In genomic region chr11:61493525-61494128, GRCm38 (mm10) we compare ENCODE assay signal across 8 mouse cellular contexts. TPM values are rescaled to one million over a fixed set of nuclear protein-coding genes. Genes with fewer than 3 reads are reported as not detected.
DNase-seq lines count a peak whose midpoint lies in the region; ATAC-seq and TF ChIP-seq lines count a peak whose summit lies in the region.

No protein-coding gene starts in this region.

- peak overlapping the region; percentile 94 for H3K4me3 ChIP-seq in heart, embryonic 11.5 days (ENCODE audit: low read depth, low read length)
- peak overlapping the region; percentile 88 for H3K4me3 ChIP-seq in G1E (ENCODE audit: low read depth, low read length)
- H3K4me3 ChIP-seq in limb, embryonic 12.5 days (replicated peaks) = peak overlapping the region; percentile 87
- peak overlapping the region; percentile 81 for H3K4me3 ChIP-seq in midbrain, postnatal 0 days (ENCODE audit: low read depth, low read length)

- no peak for DNase-seq in heart, adult 8-10 months (ENCODE audit: low spot score)
- DNase-seq in G1E (ENCODE audit: low spot score) = peak; percentile 50
- peak; percentile 77 for DNase-seq in cerebellum, adult 9-11 months
- peak; percentile 43 for DNase-seq in heart, postnatal 4 days
- DNase-seq in midbrain, postnatal 0 days (ENCODE audit: low spot score) = peak; percentile 24
- DNase-seq in yolk sac, embryonic 10.5 days (ENCODE audit: low spot score) = no peak

- peak; percentile 62 for ATAC-seq in heart, embryonic 11.5 days (replicated peaks; ENCODE audit: insufficient number of reproducible peaks, low FRiP score, low TSS enrichment)
- ATAC-seq in G1E (ENCODE audit: extremely low read depth, insufficient number of reproducible peaks, low FRiP score, poor library complexity, severe bottlenecking) = peak; percentile 23; the same call in 1 of the 2 replicates
- ATAC-seq in limb, embryonic 12.5 days (ENCODE audit: insufficient number of reproducible peaks, insufficient read depth, low FRiP score, low TSS enrichment, low read depth) = peak; percentile 56
- ATAC-seq in midbrain, postnatal 0 days (ENCODE audit: low FRiP score) = peak; percentile 53

- H3K4me2 ChIP-seq in heart, embryonic 11.5 days = peak overlapping the region; percentile 95
- peak overlapping the region; percentile 81 for H3K4me2 ChIP-seq in limb, embryonic 12.5 days
- peak overlapping the region; percentile 73 for H3K4me2 ChIP-seq in midbrain, postnatal 0 days (ENCODE audit: low read depth, low read length, poor library complexity, severe bottlenecking)

- H3K9ac ChIP-seq in heart, embryonic 11.5 days (ENCODE audit: low read depth, low read length) = peak overlapping the region; percentile 88
- H3K9ac ChIP-seq in limb, embryonic 12.5 days (replicated peaks) = peak overlapping the region; percentile 85
- H3K9ac ChIP-seq in midbrain, postnatal 0 days (replicated peaks; ENCODE audit: low read length, poor library complexity, severe bottlenecking) = peak overlapping the region; percentile 89

- TF ChIP-seq CTCF in G1E (IDR thresholded peaks at IDR 0.05; ENCODE audit: low read depth, low read length) = no peak
- TF ChIP-seq CTCF in midbrain, postnatal 0 days (IDR thresholded peaks at IDR 0.05) = no peak

- H3K27ac ChIP-seq in heart, embryonic 11.5 days (ENCODE audit: low read depth, low read length) = peak overlapping the region; percentile 73; the same call in 1 of the 2 replicates
- peak overlapping the region; percentile 88 for H3K27ac ChIP-seq in limb, embryonic 12.5 days
- peak overlapping the region; percentile 87 for H3K27ac ChIP-seq in midbrain, postnatal 0 days (ENCODE audit: low read depth, low read length)

- under 1% methylated on average over 47 of the region's 50 CpGs for WGBS in heart, embryonic 11.5 days (ENCODE audit: insufficient replicate concordance)
- under 1% methylated on average over 38 of the region's 50 CpGs for WGBS in limb, embryonic 12.5 days
- under 1% methylated on average over 44 of the region's 50 CpGs for WGBS in midbrain, postnatal 0 days

- no peaks in the 10 kb centered on the region for H3K9me3 ChIP-seq in heart, embryonic 11.5 days (replicated peaks; ENCODE audit: control insufficient read depth, low read length)
- H3K9me3 ChIP-seq in G1E (replicated peaks) = no peaks in the 10 kb centered on the region
- H3K9me3 ChIP-seq in limb, embryonic 12.5 days = no peaks in the 10 kb centered on the region
- H3K9me3 ChIP-seq in midbrain, postnatal 0 days (ENCODE audit: low read length) = no peaks in the 10 kb centered on the region

- peaks cover 9% of the 10 kb centered on the region for H3K4me1 ChIP-seq in heart, embryonic 11.5 days (ENCODE audit: control insufficient read depth, insufficient read depth, low read length)
- H3K4me1 ChIP-seq in G1E (ENCODE audit: insufficient read depth, low read depth, low read length) = peaks cover 27% of the 10 kb centered on the region
- H3K4me1 ChIP-seq in limb, embryonic 12.5 days (replicated peaks) = peaks cover 17% of the 10 kb centered on the region
- H3K4me1 ChIP-seq in midbrain, postnatal 0 days (ENCODE audit: insufficient read depth, low read length) = peaks cover 12% of the 10 kb centered on the region; the same call in 1 of the 2 replicates

- no peaks in the 10 kb centered on the region for H3K27me3 ChIP-seq in heart, embryonic 11.5 days (ENCODE audit: control insufficient read depth, insufficient read depth, low read length)
- no peaks in the 10 kb centered on the region for H3K27me3 ChIP-seq in G1E (ENCODE audit: insufficient read depth, low read length)
- no peaks in the 10 kb centered on the region for H3K27me3 ChIP-seq in limb, embryonic 12.5 days
- no peaks in the 10 kb centered on the region for H3K27me3 ChIP-seq in midbrain, postnatal 0 days (ENCODE audit: insufficient read depth, low read length)

- peaks cover 32% of the 10 kb centered on the region for H3K36me3 ChIP-seq in heart, embryonic 11.5 days (ENCODE audit: control insufficient read depth, insufficient read depth, low read length)
- H3K36me3 ChIP-seq in G1E (replicated peaks) = peaks cover 45% of the 10 kb centered on the region
- H3K36me3 ChIP-seq in limb, embryonic 12.5 days = peaks cover 44% of the 10 kb centered on the region
- H3K36me3 ChIP-seq in midbrain, postnatal 0 days (ENCODE audit: insufficient read depth, low read length) = peaks cover 28% of the 10 kb centered on the region

RNA-seq across cellular contexts. Expression of gene Mapk7, which starts 0.6 kb away (rescaled TPM):
- 22.3 and 25.8 TPM in 2 replicates for polyA plus RNA-seq in heart, embryonic 11.5 days (2014; fragmentation: Nextera tagmentation; extraction: Ambion mirVana)
- 1 to 10 TPM; 4.3 to 5.1 (median 4.7) TPM for total RNA-seq in heart, adult 8-10 months (2022)
- 12.4 and 13.7 TPM in 2 replicates for total RNA-seq in G1E (2014; fragmentation: Nextera tagmentation)
- total RNA-seq in G1E (2017) = 8.3 and 12.7 TPM in 2 replicates
- polyA plus RNA-seq in G1E (2012) = 32.3 and 33.1 TPM in 2 replicates
- total RNA-seq in heart, postnatal 4 days (2021) = 10 to 100 TPM; 16.0 to 16.8 TPM
- polyA plus RNA-seq in limb, embryonic 12.5 days (2016; fragmentation: Nextera tagmentation; extraction: Ambion mirVana) = 85.0 and 93.7 TPM in 2 replicates
- 37.3 and 46.1 TPM in 2 replicates for total RNA-seq in midbrain, postnatal 0 days (2014; rRNA removed)
- polyA plus RNA-seq in midbrain, postnatal 0 days (2015; fragmentation: Nextera tagmentation; extraction: Ambion mirVana) = 36.6 and 36.9 TPM in 2 replicates

RNA-seq across cellular contexts. Expression of gene Mfap4, which starts 8.4 kb away (rescaled TPM):
- polyA plus RNA-seq in heart, embryonic 11.5 days (2014; fragmentation: Nextera tagmentation; extraction: Ambion mirVana) = 57.6 and 58.4 TPM in 2 replicates
- 10 to 100 TPM in 2 of 4 experiments, 1 to 10 TPM in 2; 7.9 to 11.9 (median 9.9) TPM for total RNA-seq in heart, adult 8-10 months (2022)
- total RNA-seq in G1E (2014; fragmentation: Nextera tagmentation) = not detected in 2 replicates
- 0.33 TPM in 1 of 2 replicates, not detected in the other for total RNA-seq in G1E (2017)
- polyA plus RNA-seq in G1E (2012) = not detected in 2 replicates
- total RNA-seq in heart, postnatal 4 days (2021) = 10 to 100 TPM; 70.7 to 78.0 TPM
- polyA plus RNA-seq in limb, embryonic 12.5 days (2016; fragmentation: Nextera tagmentation; extraction: Ambion mirVana) = 198 and 239 TPM in 2 replicates
- 10.1 and 22.8 TPM in 2 replicates for total RNA-seq in midbrain, postnatal 0 days (2014; rRNA removed)
- polyA plus RNA-seq in midbrain, postnatal 0 days (2015; fragmentation: Nextera tagmentation; extraction: Ambion mirVana) = 14.1 and 16.4 TPM in 2 replicates

RNA-seq across cellular contexts. Expression of gene B9d1, which starts 11.3 kb away (rescaled TPM):
- polyA plus RNA-seq in heart, embryonic 11.5 days (2014; fragmentation: Nextera tagmentation; extraction: Ambion mirVana) = 13.3 and 14.5 TPM in 2 replicates
- total RNA-seq in heart, adult 8-10 months (2022) = 10 to 100 TPM in 1 of 4 experiments, 1 to 10 TPM in 3; 7.9 to 11.2 (median 8.3) TPM
- total RNA-seq in G1E (2014; fragmentation: Nextera tagmentation) (9.6 and 24.5 TPM in 2 replicates), G1E (2017) (11.2 and 22.8 TPM in 2 replicates)
- 23.6 and 28.2 TPM in 2 replicates for polyA plus RNA-seq in G1E (2012)
- 10 to 100 TPM in 1 of 2 experiments, 1 to 10 TPM in 1; 9.8 to 12.0 TPM for total RNA-seq in heart, postnatal 4 days (2021)
- polyA plus RNA-seq in limb, embryonic 12.5 days (2016; fragmentation: Nextera tagmentation; extraction: Ambion mirVana) = 37.5 and 38.5 TPM in 2 replicates
- 26.3 and 28.1 TPM in 2 replicates for total RNA-seq in midbrain, postnatal 0 days (2014; rRNA removed)
- polyA plus RNA-seq in midbrain, postnatal 0 days (2015; fragmentation: Nextera tagmentation; extraction: Ambion mirVana) = 25.1 and 27.5 TPM in 2 replicates

RNA-seq across cellular contexts. Expression of gene Rnf112, which starts 39.7 kb away (rescaled TPM):
- 0.09 TPM in 1 of 2 replicates, not detected in the other for polyA plus RNA-seq in heart, embryonic 11.5 days (2014; fragmentation: Nextera tagmentation; extraction: Ambion mirVana)
- total RNA-seq in heart, adult 8-10 months (2022) = under 1 TPM in 3 of 4 experiments, not detected in 1; 0.12 to 0.14 (median 0.14) TPM
- total RNA-seq in G1E (2014; fragmentation: Nextera tagmentation) (not detected in 2 replicates), G1E (2017) (0.06 and 0.16 TPM in 2 replicates)
- not detected in 2 replicates for polyA plus RNA-seq in G1E (2012)
- total RNA-seq in heart, postnatal 4 days (2021) = under 1 TPM; 0.14 to 0.16 TPM
- 0.63 and 0.69 TPM in 2 replicates for polyA plus RNA-seq in limb, embryonic 12.5 days (2016; fragmentation: Nextera tagmentation; extraction: Ambion mirVana)
- 75.6 and 86.9 TPM in 2 replicates for total RNA-seq in midbrain, postnatal 0 days (2014; rRNA removed)
- 35.7 and 36.2 TPM in 2 replicates for polyA plus RNA-seq in midbrain, postnatal 0 days (2015; fragmentation: Nextera tagmentation; extraction: Ambion mirVana)

Comparison
In these comparisons a context has a peak if more than half of its experiments do, and no peak if none do; other contexts are left out.
1. DNase-seq: peak in G1E (single experiment), cerebellum, adult 9-11 months (single experiment), heart, postnatal 4 days (single experiment) and midbrain, postnatal 0 days (single experiment); none in heart, adult 8-10 months (single experiment) and yolk sac, embryonic 10.5 days (single experiment).
2. Peak in every context shown above with its lines, with median percentiles within 50 percentile points of each other: ATAC-seq, H3K27ac ChIP-seq, H3K4me2 ChIP-seq, H3K4me3 ChIP-seq and H3K9ac ChIP-seq.